Comparison of ENCODE assay signal across 9 mouse cellular contexts in genomic region chrX:8948130-8948805, GRCm38 (mm10). TPM values are rescaled to one million over a fixed set of nuclear protein-coding genes. Genes with fewer than 3 reads are reported as not detected.
DNase-seq lines count a peak whose midpoint lies in the region; ATAC-seq lines count a peak whose summit lies in the region.
"Not testable (repeated sequence)": the region's sequence is repeated elsewhere in the genome, so short reads cannot be mapped to it uniquely, and the experiment has no call there.
"Had no signal": no experiment of that assay in that cellular context is flagged by ENCODE, and none has a peak within 500 bp of the region (broad histone marks: within the 10 kb centered on the region; RNA-seq: fewer than 3 reads in every experiment).

No protein-coding gene starts in this region.

- not testable (repeated sequence) for H3K4me3 ChIP-seq in midbrain, embryonic 14.5 days (replicated peaks; ENCODE audit: low read depth, low read length)

- H3K27ac ChIP-seq in midbrain, embryonic 14.5 days (replicated peaks; ENCODE audit: low read depth, low read length) = not testable (repeated sequence)

- H3K36me3 ChIP-seq in midbrain, embryonic 14.5 days (ENCODE audit: control insufficient read depth, insufficient read depth, low read length) = not testable (repeated sequence)

- intact Hi-C loops in left cerebral cortex, postnatal 25 days (cut with DNase I) = loop anchor here (5.0 kb wide), 1 partner anchor 56 kb away; the partner anchor contains the start of gene B630019K06Rik

- peak; percentile 56 for DNase-seq in adrenal gland, adult 8-10 months
- peak; percentile 79 for DNase-seq in embryo, embryonic 11 days
- DNase-seq in gastrocnemius, postnatal 4 days (ENCODE audit: low spot score in 2 of 2) = peak; percentile 42 to 61
- peak; percentile 77 to 89 for DNase-seq in kidney, adult 8-10 months
- peak; percentile 83 to 89 for DNase-seq in left cerebral cortex, postnatal 25 days (ENCODE audit: low spot score in 2 of 2)
- peak; percentile 92 for DNase-seq in midbrain, embryonic 14.5 days
- peak; percentile 2 for DNase-seq in spleen, adult 12 weeks (ENCODE audit: low spot score)

- ATAC-seq in midbrain, embryonic 14.5 days (ENCODE audit: low FRiP score, low TSS enrichment) = peak; percentile 85; the same call in 1 of the 2 replicates

- H3K4me1 ChIP-seq in midbrain, embryonic 14.5 days (ENCODE audit: control insufficient read depth, insufficient read depth, low read length) = not testable (repeated sequence)

- H3K9me3 ChIP-seq in midbrain, embryonic 14.5 days (ENCODE audit: control insufficient read depth, low read length) = not testable (repeated sequence)

- H3K4me2 ChIP-seq in midbrain, embryonic 14.5 days (ENCODE audit: low read length) = not testable (repeated sequence)

- not testable (repeated sequence) for H3K27me3 ChIP-seq in midbrain, embryonic 14.5 days (ENCODE audit: control insufficient read depth, insufficient read depth, low read length)

- WGBS in midbrain, embryonic 14.5 days = 16% methylated on average over 6 of the region's 7 CpGs

- not testable (repeated sequence) for H3K9ac ChIP-seq in midbrain, embryonic 14.5 days (replicated peaks; ENCODE audit: low read length)

RNA-seq across cellular contexts. Expression of gene Fthl17b, which starts 14.5 kb away (rescaled TPM):
- total RNA-seq in adrenal gland, adult 8-10 months (2022) = not detected
- not detected for total RNA-seq in gastrocnemius, postnatal 4 days (2021)
- not detected for total RNA-seq in left cerebral cortex, postnatal 25 days (2021)
- not detected in 2 replicates for polyA plus RNA-seq in midbrain, embryonic 14.5 days (2014; fragmentation: Nextera tagmentation; extraction: Ambion mirVana)
- polyA plus RNA-seq: heart, embryonic 15.5 days; stomach, embryonic 14.5 days had no signal

RNA-seq across cellular contexts. Expression of gene Fthl17c, which starts 28.1 kb away (rescaled TPM):
- total RNA-seq in adrenal gland, adult 8-10 months (2022) = not detected
- total RNA-seq in gastrocnemius, postnatal 4 days (2021) = not detected
- total RNA-seq in left cerebral cortex, postnatal 25 days (2021) = not detected
- not detected in 2 replicates for polyA plus RNA-seq in midbrain, embryonic 14.5 days (2014; fragmentation: Nextera tagmentation; extraction: Ambion mirVana)
- polyA plus RNA-seq: heart, embryonic 15.5 days; stomach, embryonic 14.5 days had no signal

RNA-seq across cellular contexts. Expression of gene Fthl17d, which starts 38.3 kb away (rescaled TPM):
- total RNA-seq in adrenal gland, adult 8-10 months (2022) = not detected
- not detected for total RNA-seq in gastrocnemius, postnatal 4 days (2021)
- total RNA-seq in left cerebral cortex, postnatal 25 days (2021) = not detected
- polyA plus RNA-seq in midbrain, embryonic 14.5 days (2014; fragmentation: Nextera tagmentation; extraction: Ambion mirVana) = not detected in 2 replicates
- polyA plus RNA-seq: heart, embryonic 15.5 days; stomach, embryonic 14.5 days had no signal

RNA-seq across cellular contexts. Expression of gene B630019K06Rik, which starts 56.1 kb away (rescaled TPM):
- total RNA-seq in adrenal gland, adult 8-10 months (2022) = 10 to 100 TPM; 11.7 to 13.7 (median 13.1) TPM
- 1 to 10 TPM; 3.0 to 3.1 TPM for total RNA-seq in gastrocnemius, postnatal 4 days (2021)
- total RNA-seq in left cerebral cortex, postnatal 25 days (2021) = 10 to 100 TPM; 31.8 to 34.0 TPM
- 34.3 and 39.3 TPM in 2 replicates for polyA plus RNA-seq in midbrain, embryonic 14.5 days (2014; fragmentation: Nextera tagmentation; extraction: Ambion mirVana)

Comparison
In these comparisons a context has a peak if more than half of its experiments do, and no peak if none do; other contexts are left out.
1. DNase-seq: peak in every context shown above with its lines; median percentile 92 in midbrain, embryonic 14.5 days; 86 in left cerebral cortex, postnatal 25 days; 83 in kidney, adult 8-10 months; 79 in embryo, embryonic 11 days; 56 in adrenal gland, adult 8-10 months; 52 in gastrocnemius, postnatal 4 days; 2 in spleen, adult 12 weeks.